Mouse (Mus musculus): ENCODE results near the gene Stap2. TPM values are rescaled to one million over a fixed set of nuclear protein-coding genes. Genes with fewer than 3 reads are reported as not detected.

Stap2 gene
- total RNA-seq, 2 experiments from 2014 or later = 5.3 TPM

DNA sequence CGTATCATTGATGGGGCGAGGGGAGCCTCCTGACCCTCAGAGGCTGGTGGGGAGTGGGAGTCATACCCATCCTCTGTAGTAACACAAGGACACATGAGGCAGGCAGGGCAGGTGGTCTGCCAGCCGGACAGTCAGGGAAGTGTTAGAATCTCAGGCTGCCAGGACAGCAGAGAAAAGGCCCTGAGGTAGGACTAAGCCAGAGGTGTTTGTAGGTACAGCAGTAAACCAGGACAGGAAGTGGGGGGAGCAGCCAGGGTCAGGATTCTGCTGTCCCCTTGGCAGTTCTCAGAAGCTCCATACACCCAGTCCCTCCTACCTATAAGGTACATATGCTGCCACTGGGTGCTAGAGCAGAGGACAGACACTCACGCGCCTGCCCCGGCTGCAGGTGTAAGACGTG, 43.8 kb downstream of the Stap2 start:
- peak in 1 of 2 experiments; percentile 2 for DNase-seq (ENCODE audit: low spot score in 2 of 2)

DNA sequence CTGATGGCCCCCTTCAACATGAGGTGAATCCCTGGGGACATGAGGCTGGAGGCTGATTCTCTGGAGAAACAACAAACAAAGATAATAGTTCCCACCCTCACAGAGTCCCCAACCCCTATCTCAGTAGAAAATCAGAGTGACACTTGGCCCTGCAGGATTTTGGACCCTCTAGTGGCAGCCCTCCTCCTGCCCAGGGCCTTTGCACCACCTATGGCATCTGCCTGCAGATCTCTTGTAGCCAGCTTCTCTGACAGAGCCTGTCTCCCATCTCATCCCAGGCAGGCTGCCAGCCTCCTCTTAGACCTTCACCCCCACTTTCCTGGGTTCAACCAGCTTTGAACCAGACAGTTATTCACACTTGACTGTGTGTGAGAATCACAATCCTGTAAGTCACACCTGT, 44.6 kb downstream of the Stap2 start:
- DNase-seq (ENCODE audit: low spot score in 2 of 2) = peak in 1 of 2 experiments; percentile 3

DNA sequence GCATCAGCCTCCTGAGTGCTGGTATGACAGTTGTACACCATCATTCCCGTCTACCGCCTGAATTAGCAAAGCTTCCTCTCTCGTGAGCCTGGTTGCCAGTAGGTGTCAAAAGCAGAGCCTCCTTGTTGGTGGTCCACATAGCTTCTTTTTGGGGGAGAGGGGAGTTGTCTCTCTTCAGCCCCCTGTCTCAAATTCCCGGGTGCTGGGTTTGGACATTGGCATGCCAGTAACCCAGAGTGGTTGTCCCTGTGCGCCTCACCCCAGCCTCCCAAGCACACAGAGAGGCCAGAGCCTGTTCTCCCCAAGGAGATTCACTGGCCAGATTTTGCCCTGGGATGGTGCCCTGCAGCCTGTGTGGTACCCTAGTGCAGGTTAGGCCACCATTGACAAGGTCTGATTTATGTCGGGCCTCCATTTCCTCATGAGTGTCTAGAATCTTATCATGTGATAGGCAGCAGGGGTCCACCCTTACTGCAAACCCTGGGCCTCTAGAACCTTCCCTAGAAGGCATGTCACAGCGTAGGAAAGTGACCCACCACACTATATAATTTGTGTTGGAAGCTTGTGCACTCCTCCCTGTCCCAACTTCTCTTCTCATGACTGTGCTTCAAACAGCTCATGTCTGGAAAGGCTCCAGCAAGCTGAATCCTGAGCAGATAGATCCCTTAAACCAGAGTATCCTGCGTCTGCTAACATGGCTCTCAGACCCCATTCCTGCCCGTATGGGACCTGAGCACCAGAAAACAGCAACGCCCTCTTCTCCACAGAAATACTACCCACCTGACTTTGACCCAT, 45.2 kb downstream of the Stap2 start:
- peak; percentile 5 to 21 for DNase-seq (ENCODE audit: low spot score in 2 of 2)

- DNase-seq (ENCODE audit: low spot score in 2 of 2) = peak; percentile 95 to 96
These were observed 46.3 kb downstream of the Stap2 start, which contains the start of gene Yju2 for GRCm38 (mm10) chr17:55958918-55959728. Gene Yju2, plus strand, starts transcription at chr17:55959099.

DNA sequence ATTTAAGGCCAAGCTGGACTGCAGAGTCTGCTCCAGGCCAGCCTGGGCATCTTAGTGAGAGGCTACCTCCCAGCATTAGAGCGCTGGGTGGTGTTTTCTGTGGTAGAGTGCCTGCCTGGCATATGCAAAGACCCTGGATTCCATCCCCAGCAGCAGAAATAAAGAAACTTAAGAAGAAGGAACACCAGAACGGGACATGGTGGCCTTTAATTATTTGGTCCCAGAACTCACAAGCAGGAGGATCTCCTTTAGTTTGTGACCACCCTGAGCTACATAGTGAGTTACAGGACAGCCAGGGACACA, 46.8 kb downstream of the Stap2 start:
- no peak for DNase-seq (ENCODE audit: low spot score in 2 of 2)

DNA sequence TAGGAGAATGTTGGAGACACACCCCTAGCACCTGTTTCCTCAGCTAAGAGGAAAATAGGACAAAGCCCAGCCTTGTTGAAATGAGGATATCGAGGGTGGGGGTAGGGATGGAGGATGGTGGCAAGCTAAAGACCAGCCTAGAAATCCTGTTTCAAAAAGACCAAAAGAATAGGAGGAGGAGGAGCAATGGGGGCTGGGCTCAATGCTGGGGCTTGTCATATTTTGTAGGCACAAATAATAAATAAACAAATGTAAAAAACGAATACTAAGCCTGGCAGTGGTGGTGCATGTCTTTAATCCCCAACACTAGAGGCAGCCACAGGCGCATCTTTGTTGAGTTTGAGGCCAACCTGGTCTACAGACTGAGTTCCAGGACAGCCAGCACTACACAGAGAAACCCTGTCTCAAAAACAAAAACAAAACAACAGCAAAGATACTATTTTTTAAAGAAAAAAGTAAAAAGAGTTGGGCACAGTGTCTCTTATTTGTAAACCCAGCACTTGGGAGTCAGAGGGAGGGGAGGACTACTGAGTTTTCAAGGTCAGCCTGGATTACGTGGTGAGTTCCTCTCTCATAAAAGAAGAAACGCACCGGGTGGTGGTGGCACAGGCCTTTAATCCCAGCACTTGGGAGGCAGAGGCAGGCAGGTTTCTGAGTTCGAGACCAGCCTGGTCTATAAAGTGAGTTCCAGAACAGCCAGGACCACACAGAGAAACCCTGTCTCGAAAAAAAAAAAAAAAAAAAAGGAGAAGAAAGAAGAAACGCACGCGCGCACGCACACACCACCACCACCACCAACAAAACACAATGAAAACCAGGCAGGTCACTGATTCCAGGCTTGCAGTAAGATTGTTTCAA, 47.4 kb downstream of the Stap2 start:
- DNase-seq (ENCODE audit: low spot score in 2 of 2) = peak; percentile 4 to 16

GRCm38 (mm10) chr17:55957168-55957567, 48.2 kb downstream of the Stap2 start:
- peak; percentile 76 to 81 for DNase-seq (ENCODE audit: low spot score in 2 of 2)

GRCm38 (mm10) chr17:55956591-55956990, 48.8 kb downstream of the Stap2 start:
- DNase-seq (ENCODE audit: low spot score in 2 of 2) = peak in 1 of 2 experiments; percentile 35

DNA sequence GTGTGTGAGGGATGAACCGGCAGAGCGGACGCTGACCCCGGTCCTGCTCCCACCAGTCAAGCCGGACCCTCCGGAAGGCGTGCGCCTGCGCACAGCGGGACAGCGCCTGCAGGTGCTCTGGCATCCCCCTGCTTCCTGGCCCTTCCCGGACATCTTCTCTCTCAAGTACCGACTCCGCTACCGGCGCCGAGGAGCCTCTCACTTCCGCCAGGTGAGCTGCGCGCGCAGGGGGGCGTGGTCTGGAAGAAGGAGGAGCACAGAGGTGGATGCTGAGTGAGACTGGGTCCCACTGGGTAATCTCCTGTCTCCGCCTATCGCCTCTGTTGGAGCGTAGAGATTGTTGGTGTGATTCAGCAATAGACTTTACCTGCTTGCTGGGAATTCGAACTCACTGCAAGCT, 49.3 kb downstream of the Stap2 start:
- DNase-seq (ENCODE audit: low spot score in 2 of 2) = peak; percentile 63 to 77

GRCm38 (mm10) chr17:55954229-55954628, 51.2 kb downstream of the Stap2 start:
- DNase-seq (ENCODE audit: low spot score in 2 of 2) = peak; percentile 2 to 10

DNA sequence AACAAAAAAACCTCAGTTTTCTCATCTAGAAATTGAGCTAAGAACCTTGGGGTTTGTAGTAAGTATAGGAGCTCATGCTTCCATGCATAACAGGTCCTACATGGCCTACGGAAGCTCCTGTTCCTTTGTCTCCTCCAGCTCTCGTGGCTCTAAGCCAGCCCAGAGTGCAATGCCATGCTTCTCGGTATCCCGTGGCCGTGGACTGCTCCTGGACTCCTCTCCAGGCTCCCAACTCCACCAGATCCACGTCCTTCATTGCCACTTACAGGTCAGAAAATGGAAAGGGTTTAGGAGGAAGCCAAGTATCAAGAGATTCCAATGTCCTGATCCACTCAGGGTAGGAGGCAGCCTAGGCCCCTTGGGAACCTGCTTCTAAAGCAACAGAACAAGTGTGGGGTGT, 51.6 kb downstream of the Stap2 start:
- peak in 1 of 2 experiments; percentile 2 for DNase-seq (ENCODE audit: low spot score in 2 of 2)

DNA sequence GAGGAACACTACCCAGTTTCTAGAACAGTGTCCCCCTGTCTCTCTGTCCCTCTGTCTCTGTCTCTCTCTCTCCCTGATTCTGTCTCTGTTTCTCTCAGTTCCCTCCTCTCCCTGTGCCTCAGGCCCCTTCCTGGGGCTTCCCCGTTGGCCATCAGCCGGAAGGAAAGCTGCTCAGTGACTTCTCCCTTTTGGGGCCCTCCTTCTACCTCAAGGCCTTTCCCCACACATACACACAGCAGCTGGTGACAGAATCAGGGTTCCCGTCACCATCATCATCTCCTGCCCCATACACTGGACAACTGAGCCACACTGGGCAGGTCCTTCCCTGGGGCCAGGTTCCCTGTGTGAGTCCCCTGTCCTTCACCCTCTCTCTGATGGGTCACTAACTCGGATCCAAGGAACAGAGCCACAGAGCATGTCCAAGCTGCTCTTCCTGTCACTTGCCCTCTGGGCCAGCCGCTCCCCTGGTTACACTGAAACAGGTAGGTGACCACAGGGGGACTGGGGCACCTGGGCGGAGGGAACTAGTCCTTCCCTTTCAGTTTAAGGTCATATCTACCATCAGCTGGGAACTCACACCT, 52.8 kb downstream of the Stap2 start, which contains the start of gene Ebi3:
TSS of gene Ebi3 (plus strand) at position 194 of the 581 bp plus-strand sequence.
- DNase-seq (ENCODE audit: low spot score in 2 of 2) = peak; percentile 5 to 15

GRCm38 (mm10) chr17:55952041-55952440, 53.3 kb downstream of the Stap2 start:
- DNase-seq (ENCODE audit: low spot score in 2 of 2) = no peak

GRCm38 (mm10) chr17:55950601-55951000, 54.8 kb downstream of the Stap2 start:
- peak in 1 of 2 experiments; percentile 2 for DNase-seq (ENCODE audit: low spot score in 2 of 2)

DNA sequence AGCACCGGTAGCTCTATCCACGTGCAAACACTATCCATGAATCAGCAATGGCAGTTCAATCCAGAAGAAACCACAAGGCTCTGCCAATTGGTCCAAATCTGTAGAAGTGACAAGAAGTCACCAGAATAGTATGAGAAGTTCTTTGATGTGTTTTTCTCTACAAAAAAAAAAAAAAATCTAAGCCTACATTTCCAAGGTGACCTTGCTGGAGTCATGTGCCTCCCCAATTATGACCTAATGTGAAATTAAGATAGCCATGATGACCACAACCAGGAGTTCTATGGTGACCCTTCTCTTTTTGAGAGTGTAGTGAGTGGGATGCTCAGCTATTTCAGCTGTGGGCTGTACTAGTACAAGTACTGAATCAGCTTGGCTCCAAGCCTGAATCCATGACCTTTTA, 56.0 kb downstream of the Stap2 start, which contains the start of gene Zfp119b:
TSS of gene Zfp119b (minus strand) at position 101 of the 400 bp plus-strand sequence.
- no peak for DNase-seq (ENCODE audit: low spot score in 2 of 2)

DNA sequence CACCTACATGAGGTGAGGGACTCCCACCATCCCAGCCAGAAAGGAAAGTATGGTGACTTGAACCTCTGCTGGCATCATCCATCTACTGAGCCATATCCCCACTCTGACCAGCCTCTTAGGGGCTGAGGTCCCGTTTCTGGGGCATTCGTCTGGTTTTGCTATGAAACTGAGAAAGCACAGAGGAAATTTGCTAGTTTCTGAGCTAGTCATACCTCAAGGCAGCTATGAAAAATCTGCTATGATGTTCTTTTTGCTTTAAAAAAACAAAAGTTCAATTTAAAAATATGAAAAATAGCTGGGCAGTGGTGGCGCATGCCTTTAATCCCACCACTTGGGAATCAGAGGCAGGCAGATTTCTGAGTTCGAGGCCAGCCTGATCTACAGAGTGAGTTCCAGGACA, 56.7 kb downstream of the Stap2 start:
- no peak for DNase-seq (ENCODE audit: low spot score in 2 of 2)

Other genes with a start within 250 kb of the Stap2 start
- gene Zfp119a, start 126.7 kb downstream of the Stap2 start, total RNA-seq (2021) = 10 to 100 TPM in 1 of 2 experiments, 1 to 10 TPM in 1; 9.4 to 10.5 TPM
- gene Zfp959, start 113.5 kb downstream of the Stap2 start, total RNA-seq (2021) = 1 to 10 TPM; 7.8 to 8.1 TPM
- 1 to 10 TPM; 3.9 to 4.4 TPM for gene Zfp119b, start 56.1 kb downstream of the Stap2 start, total RNA-seq (2021)
- 1 to 10 TPM; 3.1 to 3.8 TPM for gene Ebi3, start 52.9 kb downstream of the Stap2 start, total RNA-seq (2021)
- 10 to 100 TPM; 15.9 to 16.8 TPM for gene Yju2, start 46.5 kb downstream of the Stap2 start, total RNA-seq (2021)
- 10 to 100 TPM; 53.7 to 55.3 TPM for gene Shd, start 35.1 kb downstream of the Stap2 start, total RNA-seq (2021)
- gene Fsd1, start 19.1 kb downstream of the Stap2 start, total RNA-seq (2021) = 100 to 1,000 TPM in 1 of 2 experiments, 10 to 100 TPM in 1; 98.0 to 101 TPM
- 100 to 1,000 TPM; 109 to 112 TPM for gene Mpnd, start 127 bp upstream of the Stap2 start, total RNA-seq (2021)
- 10 to 100 TPM; 58.7 to 59.9 TPM for gene Sh3gl1, start 31.1 kb upstream of the Stap2 start, total RNA-seq (2021)
- 1 to 10 TPM; 5.2 to 6.2 TPM for gene Chaf1a, start 34.9 kb upstream of the Stap2 start, total RNA-seq (2021)
- 10 to 100 TPM; 68.5 to 70.6 TPM for gene Ubxn6, start 69.4 kb upstream of the Stap2 start, total RNA-seq (2021)
- 100 to 1,000 TPM in 1 of 2 experiments, 10 to 100 TPM in 1; 99.8 to 115 TPM for gene Hdgfl2, start 74.0 kb upstream of the Stap2 start, total RNA-seq (2021)
- under 1 TPM; 0.43 to 0.51 TPM for gene Plin4, start 104.2 kb upstream of the Stap2 start, total RNA-seq (2021)
- 1 to 10 TPM; 1.0 to 1.7 TPM for gene Plin5, start 112.0 kb upstream of the Stap2 start, total RNA-seq (2021)
- gene Lrg1, start 116.4 kb upstream of the Stap2 start, total RNA-seq (2021) = not detected
- 100 to 1,000 TPM; 117 to 125 TPM for gene Sema6b, start 134.8 kb upstream of the Stap2 start, total RNA-seq (2021)
- 1 to 10 TPM; 7.0 to 7.2 TPM for gene Tnfaip8l1, start 156.9 kb upstream of the Stap2 start, total RNA-seq (2021)
- gene Mydgf, start 178.3 kb upstream of the Stap2 start, total RNA-seq (2021) = 10 to 100 TPM; 48.3 to 53.7 TPM
- gene Dpp9, start 213.3 kb upstream of the Stap2 start, total RNA-seq (2021) = 10 to 100 TPM; 44.5 to 45.6 TPM

Data from layer of hippocampus, postnatal 10 days (tissue).